Mouse (Mus musculus) lung, embryonic 14.5 days (tissue): Measurements from ENCODE around the gene Egln3. TPM values are rescaled to one million over a fixed set of nuclear protein-coding genes. Genes with fewer than 3 reads are reported as not detected.

Experiments
- ATAC-seq: fragments of 200-750 bp; cut with Nextera tagmentation; 2 replicates; pipeline ENCODE4 v1.8.0; 2017; ENCODE audit warnings: mild to moderate bottlenecking, moderate TSS enrichment, moderate library complexity; ENCODE audit not compliant: insufficient read depth
- DNase-seq: peaks from one replicate; pipeline ENCODE4 v3.0.0-alpha.2; 2015
- H3K27ac ChIP-seq: fragments of 300-500 bp; sonication (generic); 2 replicates; pipeline ENCODE4 v1.5.1; 2014; ENCODE audit warnings: low read depth, mild to moderate bottlenecking, moderate library complexity
- H3K27me3 ChIP-seq: fragments of 300-500 bp; sonication (generic); 2 replicates; pipeline ENCODE4 v1.6.1; 2014; ENCODE audit warnings: low read length, control low read depth; ENCODE audit not compliant: insufficient read depth
- H3K36me3 ChIP-seq: fragments of 300-500 bp; sonication (generic); 2 replicates; pipeline ENCODE4 v1.6.1; 2014; ENCODE audit warnings: control low read depth; ENCODE audit not compliant: insufficient read depth
- H3K4me1 ChIP-seq: fragments of 300-500 bp; sonication (generic); 2 replicates; pipeline ENCODE4 v1.6.1; 2014; ENCODE audit warnings: antibody characterized with exemption, control low read depth; ENCODE audit not compliant: insufficient read depth
- H3K4me2 ChIP-seq: fragments of 300-500 bp; sonication (generic); 2 replicates; pipeline ENCODE4 v1.6.1; 2014; ENCODE audit warnings: mild to moderate bottlenecking
- H3K4me3 ChIP-seq: fragments of 300-500 bp; sonication (generic); 2 replicates; pipeline ENCODE4 v1.5.1; 2014; ENCODE audit warnings: low read depth, low read length
- H3K9ac ChIP-seq: fragments of 300-500 bp; sonication (generic); 2 replicates; pipeline ENCODE4 v1.6.1; 2014
- H3K9me3 ChIP-seq: fragments of 300-500 bp; sonication (generic); 2 replicates; pipeline ENCODE4 v1.6.1; 2016; ENCODE audit warnings: low read depth, low read length, control low read depth
- CTCF ChIP-seq: IDR thresholded peaks from 2 replicates; pipeline ENCODE4 v1.5.1; 2016; ENCODE audit warnings: antibody characterized with exemption, low read depth
- WGBS: fragments of 180-500 bp; shearing (Covaris S2); extraction: QIAGEN DNeasy Blood & Tissue Kit; methylation state at CpG from one replicate; pipeline ENCODE4 v1.1.7; 2014; 5-methylcytosine and 5-hydroxymethylcytosine counted together
- polyA plus RNA-seq: library from polyadenylated mRNA; unstranded; fragments of >200 nt; fragmentation: Nextera tagmentation; extraction: Ambion mirVana; gene quantifications from 2 replicates; pipeline ENCODE4 v1.2.1, GENCODE M21; 2014

The Egln3 gene
- polyA plus RNA-seq, 1 experiment from 2014 or later = 11.4 TPM

DNA sequence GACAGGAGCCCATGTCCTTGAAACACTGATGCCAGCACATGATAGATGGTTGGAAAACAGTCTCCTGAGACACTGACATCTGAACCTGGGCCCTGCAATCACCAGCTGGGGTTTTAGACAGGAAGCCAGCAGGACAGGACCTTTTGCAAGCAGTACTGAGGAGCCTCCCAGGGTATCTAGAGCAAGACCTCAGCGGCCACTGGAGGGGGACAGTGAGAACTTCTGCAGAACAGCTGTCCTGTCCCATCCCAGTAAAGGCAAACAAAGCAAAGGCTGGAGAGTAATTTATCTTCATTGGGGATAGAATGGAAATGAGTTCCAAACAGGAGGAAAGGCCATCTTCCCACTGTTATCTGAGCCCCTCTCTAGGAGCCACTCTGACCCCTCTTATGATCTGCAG, 1.5 kb upstream of the Egln3 start:
- no peak overlapping the region for H3K9ac ChIP-seq
- no peak overlapping the region for H3K27ac ChIP-seq
- no peaks in the 10 kb centered on the region; the same call in 1 of the 2 replicates for H3K4me1 ChIP-seq
- H3K9me3 ChIP-seq = no peaks in the 10 kb centered on the region
- TF ChIP-seq CTCF = peak; percentile 69
- WGBS = 10% methylated on average over 1 of the region's 1 CpGs
- H3K4me2 ChIP-seq = no peak overlapping the region
- H3K4me3 ChIP-seq = no peak overlapping the region
- DNase-seq (peak; percentile 78), ATAC-seq (no peak)
- H3K27me3 ChIP-seq = peaks cover 17% of the 10 kb centered on the region; the same call in 1 of the 2 replicates
- H3K36me3 ChIP-seq = no peaks in the 10 kb centered on the region

DNA sequence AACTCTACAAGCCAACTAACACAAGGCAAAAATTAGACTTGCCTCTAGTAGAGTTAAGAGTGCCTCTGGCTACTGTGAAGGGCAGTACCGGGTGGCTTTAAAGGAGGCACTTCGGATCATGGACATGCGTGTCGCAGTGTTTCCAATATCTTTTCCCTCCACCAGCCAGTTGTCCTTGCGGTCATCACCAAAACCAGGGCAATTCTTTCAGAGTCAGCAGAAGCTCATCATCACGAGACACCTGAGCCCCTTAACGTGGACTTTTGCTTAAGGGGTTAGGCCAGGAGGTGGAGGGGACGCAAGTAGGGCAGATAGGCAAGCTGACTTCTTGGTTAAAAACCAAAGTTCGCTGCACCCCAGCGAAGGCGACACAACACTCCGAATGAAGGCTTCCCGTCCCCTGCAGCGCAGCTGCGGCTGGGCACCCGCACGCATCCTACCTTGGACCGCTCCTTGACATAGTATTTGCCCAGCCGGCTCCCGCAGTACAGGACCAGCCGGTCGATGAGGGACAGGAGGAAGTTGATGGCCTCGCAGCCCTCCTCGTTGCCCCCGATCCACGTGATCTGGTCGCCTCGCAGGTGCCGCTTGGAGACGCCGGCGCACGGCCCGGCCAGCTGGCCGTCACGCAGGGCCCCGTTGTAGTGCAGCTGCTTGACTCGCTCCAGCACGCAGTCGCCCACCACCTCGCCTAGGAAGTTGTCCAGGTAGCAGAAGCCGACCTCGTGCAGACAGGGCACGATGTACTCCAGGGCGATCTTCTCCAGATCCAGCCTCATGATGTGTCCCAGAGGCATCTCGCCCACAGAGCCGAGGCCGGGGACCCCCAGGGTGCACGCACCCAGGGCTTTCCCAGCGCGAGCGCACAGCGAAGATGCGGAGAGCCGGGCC, 650 bp downstream of the Egln3 start:
- Histone ChIP-seq H3K27ac (peak overlapping the region; percentile 58; the same call in 1 of the 2 replicates), H3K9me3 (no peaks in the 10 kb centered on the region), H3K27me3 (peaks cover 17% of the 10 kb centered on the region; the same call in 1 of the 2 replicates), H3K4me3 (peak overlapping the region; percentile 70), H3K4me1 (no peaks in the 10 kb centered on the region; the same call in 1 of the 2 replicates), H3K9ac (peak overlapping the region; percentile 70), H3K36me3 (no peaks in the 10 kb centered on the region), H3K4me2 (peak overlapping the region; percentile 98)
- no peak for TF ChIP-seq CTCF
- ATAC-seq (peak; percentile 51), DNase-seq (peak; percentile 46)
- WGBS = 2% methylated on average over 55 of the region's 55 CpGs

DNA sequence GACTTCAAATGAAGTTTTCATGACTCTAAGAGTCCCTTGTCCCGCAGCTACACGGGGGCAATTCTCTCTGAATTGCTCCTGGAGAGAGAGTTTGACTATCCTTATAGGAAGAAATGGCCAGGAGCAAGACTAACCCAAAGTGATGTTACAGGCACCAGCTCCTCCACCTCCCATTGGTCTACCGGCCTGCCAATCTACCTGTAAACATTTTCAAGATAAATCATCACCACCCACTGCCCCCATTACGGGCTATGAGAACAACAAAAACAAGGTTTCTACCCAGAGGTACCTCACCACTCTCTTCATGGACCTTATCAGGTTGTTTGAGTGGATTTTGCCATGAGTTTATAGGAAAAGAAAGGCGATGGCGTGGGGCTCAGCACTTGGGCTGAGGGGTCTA, 1.4 kb downstream of the Egln3 start:
- peak overlapping the region; percentile 98 for H3K4me2 ChIP-seq
- peaks cover 7% of the 10 kb centered on the region for H3K4me1 ChIP-seq
- peak overlapping the region; percentile 70 for H3K4me3 ChIP-seq
- H3K27me3 ChIP-seq = peaks cover 17% of the 10 kb centered on the region; the same call in 1 of the 2 replicates
- TF ChIP-seq CTCF = no peak
- ATAC-seq = no peak
- peak overlapping the region; percentile 70 for H3K9ac ChIP-seq
- H3K27ac ChIP-seq = no peak overlapping the region
- H3K9me3 ChIP-seq = no peaks in the 10 kb centered on the region
- no peaks in the 10 kb centered on the region for H3K36me3 ChIP-seq
- WGBS = 31% methylated on average over 6 of the region's 6 CpGs
- DNase-seq = peak; percentile 41

DNA sequence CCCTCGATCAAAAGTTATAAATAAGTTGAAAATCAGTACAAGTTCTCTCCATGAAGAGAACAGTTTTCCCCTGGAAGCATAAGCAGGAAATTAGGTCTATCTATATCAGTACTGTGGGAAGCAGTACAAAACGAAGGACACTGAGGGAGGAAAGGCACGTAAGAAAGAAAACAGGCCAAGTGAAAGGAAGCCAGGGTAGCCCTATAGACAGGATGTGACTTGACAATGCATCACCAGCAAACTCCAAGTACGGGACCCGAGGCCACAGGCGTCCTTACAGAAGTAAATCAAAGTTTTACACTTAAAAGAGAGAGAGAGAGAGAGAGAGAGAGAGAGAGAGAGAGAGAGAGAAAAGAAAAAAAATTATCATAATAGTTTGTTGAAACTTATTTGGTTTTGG, 2.8 kb downstream of the Egln3 start:
- peaks cover 8% of the 10 kb centered on the region for H3K4me1 ChIP-seq
- H3K9ac ChIP-seq = no peak overlapping the region
- no peaks in the 10 kb centered on the region for H3K36me3 ChIP-seq
- no peaks in the 10 kb centered on the region for H3K9me3 ChIP-seq
- H3K4me2 ChIP-seq = peak overlapping the region; percentile 98
- H3K27ac ChIP-seq = peak overlapping the region; percentile 50; the same call in 1 of the 2 replicates
- peaks cover 17% of the 10 kb centered on the region; the same call in 1 of the 2 replicates for H3K27me3 ChIP-seq
- TF ChIP-seq CTCF = no peak
- DNase-seq (peak; percentile 39), ATAC-seq (no peak)
- 31% methylated on average over 6 of the region's 6 CpGs for WGBS
- H3K4me3 ChIP-seq = peak overlapping the region; percentile 70

DNA sequence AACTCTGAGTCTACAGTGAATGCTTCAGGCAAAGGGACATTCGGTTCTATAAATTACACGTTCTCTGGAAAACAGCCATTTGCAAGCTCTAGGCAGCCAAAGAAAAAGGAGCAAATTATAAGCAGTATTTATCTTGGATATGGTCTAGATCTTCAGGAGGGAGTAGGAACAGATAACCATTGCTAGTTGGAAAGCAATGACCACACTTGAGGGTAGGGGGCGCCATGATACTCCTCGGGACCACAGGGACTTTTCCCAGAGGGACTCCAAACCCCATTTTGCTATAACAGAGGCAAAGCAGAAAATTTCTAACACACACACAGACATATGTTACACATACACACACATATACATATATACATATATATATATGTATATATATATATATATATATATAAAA, 3.5 kb downstream of the Egln3 start:
- Histone ChIP-seq H3K9ac (no peak overlapping the region), H3K27me3 (peaks cover 17% of the 10 kb centered on the region; the same call in 1 of the 2 replicates), H3K4me1 (peaks cover 8% of the 10 kb centered on the region), H3K36me3 (no peaks in the 10 kb centered on the region), H3K4me3 (no peak overlapping the region), H3K4me2 (peak overlapping the region; percentile 31; the same call in 1 of the 2 replicates), H3K9me3 (no peaks in the 10 kb centered on the region), H3K27ac (no peak overlapping the region)
- WGBS = 21% methylated on average over 4 of the region's 4 CpGs
- peak; percentile 56 for TF ChIP-seq CTCF
- DNase-seq (peak; percentile 62), ATAC-seq (no peak)

DNA sequence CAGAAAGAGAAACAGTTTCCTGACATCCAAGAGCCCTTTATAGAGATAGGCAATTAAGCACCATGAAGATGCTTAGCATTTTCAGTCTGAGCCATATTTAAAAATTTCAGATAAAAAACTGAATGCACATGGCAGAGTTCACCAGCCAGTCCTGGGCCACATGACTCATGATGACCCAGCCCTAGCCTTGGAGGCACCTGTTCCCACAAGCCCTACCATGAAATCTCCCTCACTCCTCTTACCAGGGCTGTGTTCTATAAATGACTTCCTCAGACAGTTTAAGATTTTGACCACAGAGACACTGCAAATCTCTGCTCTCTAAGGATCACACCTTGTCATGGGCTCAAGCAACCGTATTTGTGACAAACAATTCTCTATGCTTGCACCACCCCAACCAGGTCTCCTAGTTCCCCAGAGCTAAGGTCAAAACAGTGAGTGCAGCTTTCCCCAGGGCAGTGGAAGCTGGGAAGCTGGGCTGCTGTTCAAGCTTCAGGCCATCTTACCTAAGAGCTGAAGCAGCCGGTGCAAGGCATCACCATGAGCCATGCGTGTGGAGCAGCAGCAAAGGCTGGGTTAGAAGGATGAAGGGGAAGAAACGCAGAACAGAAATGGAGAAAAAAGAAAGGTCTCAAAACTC, 5.3 kb downstream of the Egln3 start:
- Histone ChIP-seq H3K36me3 (no peaks in the 10 kb centered on the region), H3K4me2 (0 out of 2 replicates have a peak overlapping the region, but pooled peaks have one; percentile 1), H3K27ac (no peak overlapping the region), H3K4me3 (no peak overlapping the region), H3K9ac (no peak overlapping the region), H3K27me3 (peaks cover 17% of the 10 kb centered on the region; the same call in 1 of the 2 replicates), H3K4me1 (peaks cover 12% of the 10 kb centered on the region), H3K9me3 (no peaks in the 10 kb centered on the region)
- 82% methylated on average over 4 of the region's 4 CpGs for WGBS
- DNase-seq (no peak), ATAC-seq (no peak)
- no peak for TF ChIP-seq CTCF

DNA sequence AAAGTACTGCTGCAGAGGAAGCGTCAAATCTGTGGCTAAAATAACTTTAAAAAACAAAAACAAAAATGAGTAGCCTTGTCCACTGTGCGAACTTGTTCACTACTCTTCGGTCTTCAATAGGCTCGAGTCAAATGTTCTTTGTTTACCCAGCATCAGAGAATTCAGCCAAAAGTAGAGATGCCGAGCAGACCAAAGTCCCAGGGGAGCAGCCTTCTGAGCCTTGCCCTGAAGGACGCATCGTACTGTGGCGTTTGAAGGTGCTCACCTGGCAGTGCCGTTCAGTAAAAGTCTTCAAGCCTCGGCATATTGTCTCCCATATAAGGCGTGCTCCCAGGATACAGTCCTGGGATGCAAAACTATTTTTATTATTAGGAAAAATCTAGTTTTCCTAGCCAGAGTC, 5.8 kb downstream of the Egln3 start:
- WGBS = 48% methylated on average over 11 of the region's 11 CpGs
- no peak for DNase-seq
- peaks cover 16% of the 10 kb centered on the region for H3K4me1 ChIP-seq
- no peak overlapping the region for H3K4me3 ChIP-seq
- no peaks in the 10 kb centered on the region for H3K9me3 ChIP-seq
- peaks cover 14% of the 10 kb centered on the region; the same call in 1 of the 2 replicates for H3K27me3 ChIP-seq
- ATAC-seq = no peak
- H3K27ac ChIP-seq = no peak overlapping the region
- H3K9ac ChIP-seq = no peak overlapping the region
- TF ChIP-seq CTCF = no peak
- no peaks in the 10 kb centered on the region for H3K36me3 ChIP-seq
- H3K4me2 ChIP-seq = 0 out of 2 replicates have a peak overlapping the region, but pooled peaks have one; percentile 1
